Mouse (Mus musculus): ENCODE measurements around the gene Ift122. TPM values are rescaled to one million over a fixed set of nuclear protein-coding genes. Genes with fewer than 3 reads are reported as not detected.

Ift122 gene
- 1.4 and 2.3 TPM in 2 replicates for polyA plus RNA-seq (2012)

GRCm38 (mm10) chr6:115853091-115853813, at the start of gene Ift122, which contains the start of gene Mbd4:
Gene Ift122, plus strand, starts transcription at chr6:115853470.
Gene Mbd4, minus strand, starts transcription at chr6:115853371.

GRCm38 (mm10) chr6:115808488-115809231, 44.6 kb upstream of the Ift122 start, which contains the start of gene Rpl32:
Gene Rpl32, minus strand, starts transcription at chr6:115808747.

DNA sequence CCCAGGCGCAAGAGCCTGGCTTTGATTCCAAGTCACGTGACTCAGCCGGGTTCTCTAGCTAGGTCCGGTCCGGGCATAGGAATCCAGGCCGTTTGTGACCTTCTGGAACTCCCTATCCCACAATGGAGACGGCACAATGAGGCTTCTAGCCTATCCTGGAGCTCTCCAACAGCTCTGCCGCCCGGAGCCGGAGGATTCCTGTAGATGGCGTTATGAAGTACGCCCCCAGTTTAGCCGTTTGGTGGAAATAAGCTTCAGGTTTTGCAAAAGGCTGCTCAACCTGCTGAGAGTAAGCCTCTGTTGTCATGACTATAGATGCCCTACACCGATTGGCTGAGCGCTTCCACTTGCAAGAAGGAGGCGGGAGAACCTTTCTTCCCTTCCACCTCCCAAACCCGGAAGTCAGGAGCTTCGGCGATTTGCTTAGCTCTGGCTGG, 15.1 kb upstream of the Ift122 start, which contains the start of gene Efcab12:
TSS of gene Efcab12 (minus strand) at position 252 of the 437 bp plus-strand sequence.

DNA sequence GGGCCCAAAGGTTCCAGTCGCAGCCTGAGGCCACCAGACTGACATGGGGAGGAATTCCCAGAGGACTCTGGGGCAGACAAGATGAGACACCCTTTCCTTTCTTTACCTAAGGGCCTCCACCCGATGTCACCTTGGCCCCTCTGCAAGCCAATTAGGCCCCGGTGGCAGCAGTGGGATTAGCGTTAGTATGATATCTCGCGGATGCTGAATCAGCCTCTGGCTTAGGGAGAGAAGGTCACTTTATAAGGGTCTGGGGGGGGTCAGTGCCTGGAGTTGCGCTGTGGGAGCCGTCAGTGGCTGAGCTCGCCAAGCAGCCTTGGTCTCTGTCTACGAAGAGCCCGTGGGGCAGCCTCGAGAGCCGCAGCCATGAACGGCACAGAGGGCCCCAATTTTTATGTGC, 78.4 kb downstream of the Ift122 start, which contains the start of gene Rho:
TSS of gene Rho (plus strand) at position 110 of the 400 bp plus-strand sequence.

GRCm38 (mm10) chr6:115944638-115945037, 91.4 kb downstream of the Ift122 start, which contains the start of gene H1foo:
Gene H1foo, plus strand, starts transcription at chr6:115944938.

Other genes with a start within 250 kb of the Ift122 start
- 26.3 and 28.4 TPM in 2 replicates for gene Raf1, start 176.8 kb upstream of the Ift122 start, polyA plus RNA-seq (2012)
- 28.5 and 33.2 TPM in 2 replicates for gene Tmem40, start 91.1 kb upstream of the Ift122 start, polyA plus RNA-seq (2012)
- 4.6 and 5.8 TPM in 2 replicates for gene Cand2, start 78.9 kb upstream of the Ift122 start, polyA plus RNA-seq (2012)
- 440 and 460 TPM in 2 replicates for gene Rpl32, start 44.7 kb upstream of the Ift122 start, polyA plus RNA-seq (2012)
- gene Efcab12, start 15.1 kb upstream of the Ift122 start, polyA plus RNA-seq (2012) = 0.04 TPM in 1 of 2 replicates, not detected in the other
- 1.3 and 1.6 TPM in 2 replicates for gene Mbd4, start 99 bp upstream of the Ift122 start, polyA plus RNA-seq (2012)
- 0.26 TPM in 1 of 2 replicates, not detected in the other for gene Rho, start 78.3 kb downstream of the Ift122 start, polyA plus RNA-seq (2012)
- gene H1foo, start 91.5 kb downstream of the Ift122 start, polyA plus RNA-seq (2012) = not detected in 2 replicates
- gene Plxnd1, start 141.5 kb downstream of the Ift122 start, polyA plus RNA-seq (2012) = 30.4 and 43.2 TPM in 2 replicates